Mouse (Mus musculus): ENCODE results near the gene Klri2. TPM values are rescaled to one million over a fixed set of nuclear protein-coding genes. Genes with fewer than 3 reads are reported as not detected.
"Not testable (repeated sequence)": the region's sequence is repeated elsewhere in the genome, so short reads cannot be mapped to it uniquely, and the experiment has no call there.

Klri2 gene
- under 1 TPM; 0.05 to 0.08 TPM for total RNA-seq (2021)
- 0.20 TPM in 1 of 2 replicates, not detected in the other for polyA plus RNA-seq (2012; rRNA removed)
- long read RNA-seq: 0 reads

DNA sequence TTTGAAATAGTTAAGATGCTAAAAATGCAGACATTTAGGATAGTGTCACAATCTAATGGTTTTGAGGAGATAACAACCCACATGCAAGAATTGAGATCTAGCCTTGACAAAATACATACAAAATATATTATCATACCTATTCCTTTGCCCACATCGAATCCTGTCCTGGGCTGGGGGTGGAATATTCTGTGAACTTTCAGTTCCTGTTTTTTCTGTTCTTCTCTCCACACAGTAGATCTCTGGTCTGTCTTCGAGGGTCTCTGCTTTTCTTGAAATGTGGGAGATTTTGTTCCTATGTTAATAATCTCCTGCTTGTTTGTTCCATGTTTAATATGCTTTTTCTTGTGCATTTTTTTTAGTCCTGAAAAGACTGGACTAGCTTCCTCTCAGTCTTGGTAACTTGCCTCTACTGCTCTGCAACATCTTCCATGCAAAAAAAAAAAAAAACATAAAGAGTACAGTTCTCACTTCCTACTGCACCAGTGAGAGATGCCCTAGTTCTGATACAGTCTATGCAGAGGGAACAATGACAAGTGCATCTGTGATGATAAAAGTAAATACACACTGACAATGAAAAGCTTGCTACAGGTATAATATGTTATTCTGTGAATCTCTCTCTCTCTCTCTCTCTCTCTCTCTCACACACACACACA is at the start of gene Klri2:
Gene Klri2, minus strand, starts transcription at position 416 of the 653 bp plus-strand sequence.
- no peak for DNase-seq
- Histone ChIP-seq H3K36me3 (ENCODE audit: control insufficient read depth, insufficient read depth, low read length) (no peaks in the 10 kb centered on the region), H3K4me1 (ENCODE audit: control insufficient read depth, insufficient read depth, low read length) (no peaks in the 10 kb centered on the region), H3K9ac (ENCODE audit: low read depth, low read length) (no peak within 1 kb of the TSS), H3K4me3 (no peak within 1 kb of the TSS), H3K27ac (no peak within 1 kb of the TSS), H3K79me2 (replicated peaks; ENCODE audit: control insufficient read depth, insufficient read depth, low read length) (no peaks in the 10 kb centered on the region), H3K27me3 (ENCODE audit: control insufficient read depth, insufficient read depth, low read length) (no peaks in the 10 kb centered on the region)
- TF ChIP-seq POLR2A (IDR thresholded peaks at IDR 0.05; ENCODE audit: insufficient read depth, low read depth, low read length) (no peak), EP300 (IDR thresholded peaks at IDR 0.05; ENCODE audit: insufficient read depth, low read depth, low read length) (no peak), CTCF (IDR thresholded peaks at IDR 0.05) (no peak)
- WGBS: 49% methylated on average over 2 of the region's 2 CpGs
- intact Hi-C loops (cut with DNase I): no loop called here

GRCm38 (mm10) chr6:129784170-129784569 is 43.9 kb upstream of the Klri2 start, which contains the start of gene Gm156:
Gene Gm156, minus strand, starts transcription at chr6:129784270.
- intact Hi-C loops (cut with DNase I): not testable (repeated sequence)

GRCm38 (mm10) chr6:129747654-129748032 is 7.4 kb upstream of the Klri2 start:
- no peak for DNase-seq
- TF ChIP-seq CTCF (IDR thresholded peaks at IDR 0.05): no peak
- TF ChIP-seq POLR2A (IDR thresholded peaks at IDR 0.05; ENCODE audit: insufficient read depth, low read depth, low read length): no peak
- no peak for TF ChIP-seq EP300 (IDR thresholded peaks at IDR 0.05; ENCODE audit: insufficient read depth, low read depth, low read length)
- Histone ChIP-seq H3K79me2 (replicated peaks; ENCODE audit: control insufficient read depth, insufficient read depth, low read length) (no peaks in the 10 kb centered on the region), H3K36me3 (ENCODE audit: control insufficient read depth, insufficient read depth, low read length) (no peaks in the 10 kb centered on the region), H3K4me1 (ENCODE audit: control insufficient read depth, insufficient read depth, low read length) (no peaks in the 10 kb centered on the region), H3K4me3 (no peak overlapping the region), H3K27me3 (ENCODE audit: control insufficient read depth, insufficient read depth, low read length) (no peaks in the 10 kb centered on the region), H3K9ac (ENCODE audit: low read depth, low read length) (no peak overlapping the region), H3K27ac (no peak overlapping the region)
- 70% methylated on average over 3 of the region's 3 CpGs for WGBS
- intact Hi-C loops (cut with DNase I): no loop called here

More at GRCm38 (mm10) chr6:129784170-129784569, 43.9 kb upstream of the Klri2 start, which contains the start of gene Gm156:
- H3K27me3 ChIP-seq (ENCODE audit: control insufficient read depth, insufficient read depth, low read length); H3K36me3 ChIP-seq (ENCODE audit: control insufficient read depth, insufficient read depth, low read length); H3K4me1 ChIP-seq (ENCODE audit: control insufficient read depth, insufficient read depth, low read length); DNase-seq; H3K79me2 ChIP-seq (replicated peaks; ENCODE audit: control insufficient read depth, insufficient read depth, low read length); H3K9ac ChIP-seq (ENCODE audit: low read depth, low read length); H3K27ac ChIP-seq; H3K4me3 ChIP-seq: not testable (repeated sequence)
- WGBS: 74% methylated on average over 3 of the region's 3 CpGs

DNA sequence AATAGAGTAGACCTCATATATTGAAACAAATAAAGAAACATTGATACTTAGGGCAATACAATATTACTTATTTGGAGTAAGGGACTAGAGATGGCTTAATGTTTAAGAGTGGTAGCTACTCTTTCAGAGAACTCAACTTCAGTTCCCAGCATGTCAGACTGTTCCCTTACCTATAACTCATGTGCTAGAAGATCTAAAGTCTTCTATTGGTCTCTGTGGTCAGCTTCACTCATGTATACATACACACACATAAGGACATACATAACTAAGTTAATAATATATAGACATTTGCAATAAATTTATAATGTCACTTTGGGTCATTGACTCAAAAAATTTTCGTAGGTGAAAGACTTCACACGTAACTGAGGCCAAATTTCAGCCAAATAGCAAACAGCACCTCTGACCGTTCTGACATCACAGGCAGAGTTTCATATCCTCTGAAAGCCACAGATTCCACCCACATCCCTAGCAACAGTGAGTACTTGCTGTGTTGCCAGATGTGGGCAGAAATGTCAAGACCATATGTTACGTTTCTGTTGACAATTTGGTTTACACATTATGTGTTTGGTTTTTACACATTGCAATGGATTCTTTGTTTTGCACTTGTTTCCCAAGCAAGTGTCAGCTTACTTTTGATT is 6.9 kb upstream of the Klri2 start:
- no peak overlapping the region for H3K9ac ChIP-seq (ENCODE audit: low read depth, low read length)
- no peak for TF ChIP-seq CTCF (IDR thresholded peaks at IDR 0.05)
- TF ChIP-seq EP300 (IDR thresholded peaks at IDR 0.05; ENCODE audit: insufficient read depth, low read depth, low read length): no peak
- no peak for TF ChIP-seq POLR2A (IDR thresholded peaks at IDR 0.05; ENCODE audit: insufficient read depth, low read depth, low read length)
- H3K27me3 ChIP-seq (ENCODE audit: control insufficient read depth, insufficient read depth, low read length): no peaks in the 10 kb centered on the region
- H3K79me2 ChIP-seq (replicated peaks; ENCODE audit: control insufficient read depth, insufficient read depth, low read length): no peaks in the 10 kb centered on the region
- no peaks in the 10 kb centered on the region for H3K4me1 ChIP-seq (ENCODE audit: control insufficient read depth, insufficient read depth, low read length)
- no peaks in the 10 kb centered on the region for H3K36me3 ChIP-seq (ENCODE audit: control insufficient read depth, insufficient read depth, low read length)
- no peak overlapping the region for H3K4me3 ChIP-seq
- 72% methylated on average over 4 of the region's 4 CpGs for WGBS
- DNase-seq: peak in 1 of 2 experiments; percentile 4
- intact Hi-C loops (cut with DNase I): no loop called here
- no peak overlapping the region for H3K27ac ChIP-seq

DNA sequence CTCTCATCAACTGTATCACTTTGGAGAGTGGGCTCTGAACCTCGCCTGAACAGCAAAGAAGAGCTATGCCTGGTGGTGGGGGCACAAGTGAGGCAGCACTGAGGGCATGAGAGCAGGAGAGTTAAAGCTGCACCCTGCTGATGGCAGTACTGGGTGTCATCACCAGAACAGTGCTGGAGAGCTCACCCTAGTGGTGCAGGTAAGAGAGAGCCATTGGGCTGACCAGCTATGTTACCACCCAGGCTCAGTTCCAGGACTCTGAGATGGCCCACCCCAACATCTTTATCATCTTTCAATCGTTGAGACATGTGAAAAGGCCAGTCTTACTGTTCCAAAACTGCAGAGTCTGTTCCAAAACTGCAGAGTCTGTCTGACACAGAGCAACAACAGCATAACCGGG is 5.9 kb upstream of the Klri2 start:
- Histone ChIP-seq H3K27ac (no peak overlapping the region), H3K79me2 (replicated peaks; ENCODE audit: control insufficient read depth, insufficient read depth, low read length) (no peaks in the 10 kb centered on the region), H3K9ac (ENCODE audit: low read depth, low read length) (no peak overlapping the region), H3K36me3 (ENCODE audit: control insufficient read depth, insufficient read depth, low read length) (no peaks in the 10 kb centered on the region), H3K4me1 (ENCODE audit: control insufficient read depth, insufficient read depth, low read length) (no peaks in the 10 kb centered on the region), H3K4me3 (no peak overlapping the region), H3K27me3 (ENCODE audit: control insufficient read depth, insufficient read depth, low read length) (no peaks in the 10 kb centered on the region)
- TF ChIP-seq CTCF (IDR thresholded peaks at IDR 0.05): no peak
- TF ChIP-seq EP300 (IDR thresholded peaks at IDR 0.05; ENCODE audit: insufficient read depth, low read depth, low read length): no peak
- TF ChIP-seq POLR2A (IDR thresholded peaks at IDR 0.05; ENCODE audit: insufficient read depth, low read depth, low read length): no peak
- peak in 1 of 2 experiments; percentile 2 for DNase-seq
- intact Hi-C loops (cut with DNase I): no loop called here
- WGBS: 49% methylated on average over 3 of the region's 3 CpGs

- H3K4me3 ChIP-seq: no peak overlapping the region
- no peaks in the 10 kb centered on the region for H3K27me3 ChIP-seq (ENCODE audit: control insufficient read depth, insufficient read depth, low read length)
- H3K27ac ChIP-seq: no peak overlapping the region
- intact Hi-C loops (cut with DNase I): no loop called here
- no peak overlapping the region for H3K9ac ChIP-seq (ENCODE audit: low read depth, low read length)
- TF ChIP-seq CTCF (IDR thresholded peaks at IDR 0.05): no peak
- no peak for TF ChIP-seq POLR2A (IDR thresholded peaks at IDR 0.05; ENCODE audit: insufficient read depth, low read depth, low read length)
- no peak for TF ChIP-seq EP300 (IDR thresholded peaks at IDR 0.05; ENCODE audit: insufficient read depth, low read depth, low read length)
- H3K79me2 ChIP-seq (replicated peaks; ENCODE audit: control insufficient read depth, insufficient read depth, low read length): no peaks in the 10 kb centered on the region
- no peaks in the 10 kb centered on the region for H3K36me3 ChIP-seq (ENCODE audit: control insufficient read depth, insufficient read depth, low read length)
- DNase-seq: no peak
- no peaks in the 10 kb centered on the region for H3K4me1 ChIP-seq (ENCODE audit: control insufficient read depth, insufficient read depth, low read length)
Observed at GRCm38 (mm10) chr6:129736414-129736813, 3.9 kb downstream of the Klri2 start.

All from heart, adult 2 months (tissue).